Mouse (Mus musculus) lung, adult 18-20 months (tissue): ENCODE measurements around the gene Chrm3.

Experiments
- DNase-seq, 2 experiments: peaks; one replicate each; pipeline ENCODE4 v3.0.0; 2022; ENCODE audit warnings: mixed read lengths in 2 of 2

Chrm3 gene

DNA sequence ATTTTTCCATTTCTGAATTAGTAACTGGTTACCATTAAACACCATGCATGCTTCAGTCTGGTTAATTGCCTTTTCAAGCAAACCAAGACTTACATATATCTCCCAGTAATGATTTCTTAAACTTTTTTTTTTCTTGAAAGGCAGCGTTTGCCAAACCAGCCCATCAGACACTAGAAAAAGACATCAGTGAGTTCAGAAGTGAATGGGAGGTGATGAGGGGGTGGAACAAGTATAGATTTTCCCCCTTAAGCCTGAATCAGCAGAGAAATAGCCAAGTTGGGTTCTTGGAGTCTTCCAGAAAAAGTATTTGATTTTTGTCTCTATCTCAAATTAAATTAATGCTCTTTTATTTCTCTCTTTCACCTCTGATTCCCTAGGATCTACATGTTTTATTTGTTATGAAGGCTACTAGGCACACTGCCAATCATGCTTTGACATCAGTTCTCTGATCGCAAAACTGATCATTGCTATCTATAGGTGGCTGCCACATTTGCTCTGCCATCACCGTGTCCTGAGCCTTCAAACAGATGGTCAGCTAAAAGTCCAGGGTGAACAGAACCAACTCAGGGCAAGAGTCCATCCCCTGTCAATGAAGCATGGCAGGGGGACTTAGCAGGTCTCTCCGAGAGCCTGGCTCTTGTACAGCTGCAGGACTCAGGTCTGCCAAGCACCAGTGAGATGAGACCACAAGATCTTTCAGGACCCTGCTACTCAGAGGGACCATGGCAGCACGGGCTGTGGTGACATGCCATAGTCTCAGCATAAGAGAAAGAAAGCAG is 125.1 kb downstream of the Chrm3 start:
- no peak for DNase-seq

DNA sequence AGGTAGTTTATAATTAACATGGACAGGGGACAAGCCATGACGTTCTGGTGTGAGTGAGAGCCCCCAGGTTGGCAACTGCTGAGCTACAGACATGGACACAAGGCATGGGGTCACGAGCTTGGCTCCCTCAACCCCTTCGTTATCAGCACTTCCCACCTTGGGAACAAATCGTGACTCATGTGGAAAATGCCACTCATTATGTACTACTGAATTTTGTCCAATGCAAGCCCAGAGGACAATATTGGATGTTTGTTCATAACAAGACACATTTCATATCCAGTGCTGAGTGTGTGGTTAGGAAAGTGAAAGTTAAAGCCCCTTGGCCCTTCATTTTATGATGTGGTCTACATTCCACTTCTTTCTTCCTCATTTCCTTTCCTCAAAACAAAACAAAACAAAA is 140.2 kb downstream of the Chrm3 start:
- peak; percentile 4 to 13 for DNase-seq

DNA sequence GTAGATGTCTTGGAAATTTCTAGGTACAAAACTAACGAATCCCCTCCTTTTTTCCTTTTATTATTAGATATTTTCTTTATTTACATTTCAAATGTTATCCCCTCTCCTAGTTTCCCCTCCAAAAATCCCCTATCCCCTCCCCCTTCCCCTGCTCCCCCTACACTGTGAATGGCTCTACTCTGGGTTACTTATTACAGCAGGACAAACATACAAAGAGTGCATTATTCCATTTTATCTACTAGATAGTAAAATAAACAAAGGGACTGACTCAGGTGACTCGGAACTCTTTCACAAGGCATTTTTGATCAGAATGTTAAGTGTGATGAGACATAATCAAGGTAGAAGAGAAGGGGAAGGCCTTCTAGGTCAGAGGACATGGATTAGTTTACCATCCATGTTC is 148.5 kb downstream of the Chrm3 start:
- no peak for DNase-seq

DNA sequence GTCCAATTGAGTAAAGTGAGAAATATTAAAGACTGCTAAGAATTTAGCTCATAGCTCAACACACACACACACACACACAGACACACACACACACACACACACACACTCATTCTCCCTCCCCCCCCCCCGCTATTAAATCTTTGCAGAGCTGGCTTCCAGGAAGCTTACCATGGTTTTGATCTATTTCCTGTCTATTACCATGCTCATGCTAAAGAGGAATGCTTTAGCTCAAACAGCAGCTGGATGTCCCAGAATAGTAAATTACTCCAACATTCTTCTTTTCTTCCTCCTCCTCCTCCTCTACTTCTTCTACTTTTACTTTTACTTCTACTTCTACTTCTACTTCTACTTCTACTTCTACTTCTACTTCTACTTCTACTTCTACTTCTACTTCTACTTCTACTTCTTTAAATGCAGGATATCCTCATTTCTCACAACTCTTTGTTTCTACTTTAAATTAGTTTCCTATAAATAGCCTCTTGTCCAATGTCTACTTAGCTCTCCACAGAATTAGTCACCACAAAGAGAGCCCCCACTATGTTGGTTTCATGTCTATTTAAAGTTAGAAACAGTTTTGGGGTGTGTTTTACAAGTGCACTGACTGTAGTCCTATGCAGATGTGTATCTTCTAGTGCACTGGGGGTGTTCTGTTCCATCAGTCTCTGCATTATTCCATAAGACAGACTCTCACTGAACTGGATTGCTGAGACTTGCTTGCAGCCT is 150.0 kb downstream of the Chrm3 start:
- DNase-seq, result no peak

DNA sequence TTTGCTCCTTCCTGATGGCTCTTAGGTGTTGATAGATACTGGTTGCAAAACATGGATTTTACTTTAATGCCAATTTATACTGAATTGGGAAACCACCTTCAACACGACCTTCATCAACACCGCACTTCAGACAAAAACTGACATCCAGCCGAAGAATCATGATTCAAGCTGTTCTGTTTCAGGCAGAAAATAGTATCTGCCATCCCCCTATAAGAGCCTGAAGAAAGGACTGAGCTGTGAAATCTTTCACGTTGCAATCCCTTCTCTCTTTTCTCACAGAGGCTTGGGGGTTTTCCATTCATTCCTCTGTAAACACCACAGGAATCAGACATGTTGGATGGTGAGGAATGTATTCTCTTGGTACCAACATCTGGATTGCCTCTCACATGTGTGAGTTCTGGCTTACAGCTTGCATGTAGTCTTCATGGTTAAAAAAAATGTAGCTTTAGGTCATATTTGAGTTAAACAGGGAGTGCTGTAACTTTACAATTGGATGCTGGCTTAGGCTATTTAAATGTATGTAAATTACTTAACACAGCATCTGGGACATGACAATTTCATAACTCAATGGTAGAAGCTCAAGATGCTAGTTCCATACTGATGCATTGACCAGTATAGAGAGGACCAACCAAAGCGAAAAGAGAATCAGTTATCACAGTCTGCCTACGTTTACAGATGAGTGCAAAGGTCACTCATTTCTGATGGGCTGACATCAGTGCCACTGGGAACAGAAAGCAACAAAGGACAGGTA is 161.3 kb downstream of the Chrm3 start:
- no peak for DNase-seq

DNA sequence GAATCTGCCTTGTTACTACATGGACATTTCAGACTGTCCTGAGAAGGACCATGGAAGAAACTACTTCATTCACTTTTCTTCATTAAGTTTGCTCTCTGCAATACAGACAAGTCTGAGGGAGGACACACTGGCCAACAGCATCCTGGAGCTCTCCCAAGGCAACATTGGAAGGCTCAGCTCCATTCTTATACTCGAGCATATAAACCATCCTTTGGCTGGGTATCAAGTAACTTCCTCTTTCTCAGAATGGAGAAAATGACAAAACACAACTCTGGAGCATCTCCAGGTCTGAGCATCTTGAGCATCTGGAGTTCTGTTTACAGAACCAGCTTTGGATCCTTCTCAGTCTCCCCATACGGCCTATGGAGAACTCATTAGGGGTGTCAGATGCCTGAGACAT is 170.8 kb downstream of the Chrm3 start:
- no peak for DNase-seq

DNA sequence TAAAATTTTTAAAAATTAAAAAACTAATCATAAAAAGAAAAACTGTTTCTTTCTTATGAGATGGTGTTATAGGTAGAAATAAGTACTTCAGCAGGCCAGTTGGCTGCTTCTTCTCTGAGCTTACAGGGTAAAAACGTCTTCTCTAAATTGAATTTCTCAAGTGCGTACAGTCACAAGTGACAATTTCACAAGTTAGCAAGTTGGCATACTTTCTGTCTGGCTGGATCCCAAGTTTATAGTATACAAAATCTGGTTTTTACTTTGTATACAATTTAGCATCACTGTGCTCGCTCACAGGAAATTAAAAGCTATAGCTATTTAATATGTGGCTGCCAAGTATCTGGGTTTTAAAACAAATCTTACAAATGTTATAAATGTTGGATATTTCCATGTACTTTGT is 172.7 kb downstream of the Chrm3 start:
- no peak for DNase-seq

DNA sequence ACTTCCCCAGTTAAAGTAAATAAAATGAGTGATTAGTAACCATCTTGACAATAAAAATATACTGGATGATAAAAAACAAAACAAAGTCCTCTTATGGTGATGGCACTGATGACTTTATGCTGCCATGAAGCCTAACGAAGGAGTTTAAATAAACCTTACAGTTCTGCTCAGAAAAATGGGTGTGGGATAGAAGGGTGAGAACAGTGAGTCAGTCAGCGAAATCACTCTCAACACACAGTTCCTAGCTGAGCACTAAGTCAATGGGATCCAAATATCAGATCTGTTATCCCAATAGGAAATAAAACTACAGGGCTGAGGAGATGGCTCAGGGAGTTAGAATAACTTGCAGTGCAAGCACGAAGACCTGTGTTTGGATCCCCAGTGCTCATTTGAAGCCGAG is 176.8 kb downstream of the Chrm3 start:
- DNase-seq, result no peak

DNA sequence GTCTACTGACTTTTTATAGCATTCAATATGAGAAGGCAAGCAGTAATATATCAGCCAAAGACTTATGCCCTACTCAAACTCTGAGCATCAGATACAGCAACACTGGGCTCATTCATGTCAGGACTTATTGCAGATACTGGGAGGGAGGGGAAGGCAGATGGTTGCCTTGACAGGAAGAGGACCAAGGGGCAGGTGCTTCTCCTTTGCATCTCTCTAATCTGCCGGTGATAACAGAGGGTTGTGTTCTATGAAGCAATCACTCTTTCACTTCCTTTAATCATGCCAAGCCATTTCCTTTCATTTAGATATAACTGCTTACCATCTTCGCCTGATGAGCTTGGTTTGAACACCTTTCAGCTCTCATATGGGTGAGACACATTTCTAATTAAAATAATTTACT is 177.9 kb downstream of the Chrm3 start:
- no peak for DNase-seq

DNA sequence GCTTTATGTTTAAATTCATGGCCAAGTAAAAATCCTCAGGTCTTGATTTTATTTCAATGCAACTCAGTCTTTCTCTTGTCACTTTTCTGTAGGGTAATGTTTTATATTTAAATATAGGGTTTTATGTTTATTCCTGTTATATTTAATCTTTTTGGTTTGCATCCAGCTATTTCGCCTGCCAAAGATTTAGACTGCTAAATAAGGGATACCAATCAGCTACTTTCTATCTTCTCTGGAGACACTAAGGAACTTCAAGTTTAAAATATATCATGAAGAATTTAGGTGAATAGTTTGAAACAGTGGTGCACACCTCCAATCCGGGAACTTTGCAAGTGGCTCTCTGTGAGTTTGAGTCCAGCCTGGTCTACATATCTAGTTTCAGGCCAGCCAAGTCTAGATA is 190.1 kb downstream of the Chrm3 start:
- no peak for DNase-seq

DNA sequence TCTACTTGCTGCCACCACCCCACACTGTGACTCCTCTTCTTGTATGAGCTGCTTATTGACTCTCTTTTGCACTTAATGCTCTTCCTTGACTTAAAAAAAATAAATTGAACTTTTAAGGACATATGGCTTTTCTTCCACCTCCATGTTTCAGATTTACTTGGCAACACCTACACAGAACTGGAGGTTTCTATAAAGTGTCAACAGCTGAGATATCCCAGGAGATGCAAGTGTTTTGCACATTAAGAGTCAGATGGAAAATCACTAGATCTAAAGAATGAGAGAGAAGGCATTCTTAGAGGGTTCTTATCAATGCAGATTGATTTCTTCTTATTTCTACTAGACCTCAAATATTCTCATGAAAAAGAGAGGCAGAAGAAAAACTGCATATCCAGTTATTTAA is 197.3 kb downstream of the Chrm3 start:
- DNase-seq, result no peak

DNA sequence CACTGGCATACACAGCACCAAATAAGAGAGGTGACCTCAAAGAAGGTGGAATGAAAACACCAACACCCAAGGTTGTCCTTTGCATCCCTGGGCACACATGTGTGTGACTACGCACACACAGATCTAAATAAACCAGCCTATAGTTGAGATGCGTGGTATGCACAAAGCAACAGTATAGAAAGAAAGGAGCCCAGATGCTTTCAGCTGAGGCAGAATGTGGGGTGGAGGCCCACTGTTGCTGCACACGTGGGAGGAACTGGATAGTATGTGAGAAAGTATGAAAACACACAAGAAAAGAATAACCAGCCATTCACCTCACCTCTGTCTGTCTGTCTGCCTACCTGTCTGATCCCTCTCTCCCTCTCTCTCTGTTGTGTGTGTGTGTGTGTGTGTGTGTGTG is 203.2 kb downstream of the Chrm3 start:
- DNase-seq, result no peak

DNA sequence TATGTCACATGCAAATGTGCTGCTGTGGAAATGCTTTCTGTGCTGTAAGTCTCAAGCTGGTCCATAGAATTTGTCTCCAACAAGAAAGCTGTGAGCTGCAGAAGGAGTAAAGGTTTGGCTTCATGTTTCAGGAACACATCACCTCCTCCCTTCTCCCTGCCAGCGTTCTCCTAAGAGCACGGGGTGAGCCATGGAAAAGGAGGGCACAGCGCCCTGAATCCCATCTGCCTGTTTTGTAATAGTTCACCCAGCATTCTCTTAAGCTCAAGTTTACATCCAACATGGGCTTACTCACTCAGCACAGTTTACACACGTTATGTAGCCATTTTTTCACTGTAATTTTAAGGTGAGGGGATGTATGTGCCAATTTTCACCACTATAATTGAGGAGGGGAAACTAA is 220.1 kb downstream of the Chrm3 start:
- DNase-seq, result no peak

DNA sequence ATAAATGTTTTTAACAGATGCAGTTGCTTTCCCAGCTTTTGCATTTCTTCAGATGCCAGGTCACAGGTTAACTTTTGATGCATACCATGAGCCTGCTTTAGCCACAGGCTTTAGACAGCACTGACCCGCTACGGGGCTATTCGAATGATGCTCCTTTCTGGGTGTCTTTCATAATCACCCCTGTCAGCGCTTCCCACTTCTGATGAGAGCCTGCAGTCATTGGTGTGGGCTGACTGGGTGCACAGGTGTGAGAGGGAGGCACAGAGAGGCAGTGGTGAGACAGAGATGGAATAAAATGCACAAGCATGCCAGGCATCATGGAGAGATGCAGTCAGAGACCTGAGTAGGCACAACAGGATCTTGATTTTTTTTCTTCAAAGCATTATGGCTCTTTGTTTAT is 221.8 kb downstream of the Chrm3 start:
- DNase-seq, result no peak

DNA sequence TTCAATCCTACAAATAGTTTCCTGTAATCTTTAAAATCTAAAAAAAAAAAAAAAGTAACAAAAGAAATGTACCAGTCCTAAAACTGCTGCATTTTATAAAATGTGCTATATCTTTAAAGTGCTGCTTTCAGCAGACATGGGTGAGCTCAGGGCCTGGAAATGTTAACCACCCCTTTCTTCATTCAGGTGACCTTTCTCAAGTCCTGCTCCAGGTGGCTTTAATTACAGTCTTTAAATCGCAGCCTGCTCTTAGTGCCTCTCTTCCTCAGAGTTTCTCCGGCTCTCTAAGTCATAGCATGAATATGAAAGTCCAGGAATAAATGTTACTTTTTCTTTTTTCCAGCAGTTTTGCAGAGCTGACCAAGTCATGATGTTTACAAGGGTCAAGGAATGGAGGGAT is 229.6 kb downstream of the Chrm3 start:
- no peak for DNase-seq

DNA sequence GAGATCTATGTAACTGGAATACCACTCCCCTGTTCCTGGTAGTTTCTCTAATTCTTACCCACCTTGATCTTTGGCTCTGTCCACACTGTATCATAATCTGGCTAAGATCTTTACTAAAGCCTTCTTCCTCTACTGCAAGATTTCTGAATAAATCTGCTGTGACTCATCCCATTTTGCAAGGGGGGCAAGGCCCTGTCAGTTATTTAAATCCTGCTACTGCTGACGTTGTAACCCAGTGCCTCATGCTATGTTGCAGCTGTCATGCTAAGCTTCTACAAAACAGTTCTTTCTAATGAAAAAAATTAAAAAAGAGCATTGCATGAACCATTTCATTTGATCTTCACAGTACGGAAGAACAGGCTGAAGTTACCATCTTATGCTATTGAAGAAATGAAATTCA is 248.4 kb downstream of the Chrm3 start:
- peak in 1 of 2 experiments; percentile 19 for DNase-seq

DNA sequence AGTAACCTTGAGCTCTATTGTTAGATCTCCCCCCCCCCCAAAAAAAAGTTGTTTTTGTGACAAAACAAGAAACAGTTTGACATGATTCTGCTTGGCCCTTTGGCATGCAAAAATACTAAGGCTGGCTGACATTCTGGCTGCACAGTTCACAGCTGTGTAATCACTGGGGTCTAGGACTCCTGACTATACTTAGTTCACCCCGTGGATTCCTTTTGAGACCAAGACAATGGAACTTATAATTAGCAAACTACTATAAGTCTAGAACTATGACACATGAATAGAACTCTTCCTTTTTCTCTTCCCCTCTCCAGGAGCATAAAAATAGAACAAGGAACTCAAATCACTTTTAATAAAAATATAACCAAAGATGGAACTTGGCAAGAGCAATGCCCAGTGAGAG is 251.1 kb downstream of the Chrm3 start:
- no peak for DNase-seq

DNA sequence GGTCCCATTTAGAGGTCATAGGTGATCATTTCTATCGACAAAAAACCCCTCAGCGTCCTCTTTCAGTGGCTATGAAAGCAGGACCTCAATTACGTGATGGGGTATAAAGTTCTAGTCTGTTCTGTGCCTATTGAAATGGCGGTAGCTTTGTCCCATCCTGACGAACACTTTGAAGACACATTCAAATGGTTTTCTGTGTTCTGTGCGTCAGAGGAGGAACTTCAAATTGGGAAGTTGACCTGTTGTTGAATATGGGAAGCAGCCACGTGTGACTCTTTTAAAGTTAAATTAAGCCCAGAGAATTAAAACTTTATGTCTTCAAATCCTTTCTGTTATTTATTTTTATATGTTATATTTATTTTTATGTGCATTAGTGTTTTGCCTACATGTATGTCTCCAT is 253.3 kb downstream of the Chrm3 start:
- DNase-seq, result no peak

DNA sequence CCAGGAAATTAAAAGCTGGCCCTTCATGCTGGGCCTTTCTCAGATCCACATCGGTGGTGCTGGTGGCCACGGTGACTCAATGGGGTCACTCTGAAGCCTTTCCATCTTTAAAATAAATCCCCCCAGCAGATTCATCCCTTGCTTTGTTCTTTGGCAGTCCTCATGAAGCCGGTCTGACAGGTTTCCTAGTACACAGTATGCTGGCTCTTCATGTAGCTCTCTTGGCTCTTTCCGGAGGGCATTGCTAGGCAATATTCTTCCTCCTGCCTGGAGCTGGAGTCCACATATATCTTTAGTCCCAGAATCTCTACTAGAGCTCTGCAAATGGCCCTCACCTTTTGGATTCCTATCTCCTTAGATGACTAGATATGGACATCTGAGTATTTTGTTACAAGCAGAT is 269.9 kb downstream of the Chrm3 start:
- DNase-seq, result no peak

DNA sequence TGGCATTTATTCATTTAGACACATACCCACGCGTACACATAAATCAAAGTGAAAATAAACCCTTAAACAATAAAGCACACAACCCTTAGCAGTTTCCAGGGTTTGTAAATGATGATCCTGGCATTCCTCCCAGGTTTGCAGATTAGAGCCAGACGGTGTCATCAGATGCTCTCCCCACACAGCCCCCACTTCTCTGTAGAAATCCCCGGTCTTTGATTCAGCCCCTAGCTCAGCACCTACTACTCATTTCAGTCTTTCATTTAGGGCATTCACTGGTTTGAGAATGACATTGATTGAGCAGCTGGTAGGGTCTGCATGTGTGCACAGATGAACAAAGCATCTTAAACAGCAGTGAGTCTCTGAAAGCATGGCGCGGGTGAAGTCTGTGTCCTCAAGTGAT is 274.3 kb downstream of the Chrm3 start:
- no peak for DNase-seq

DNA sequence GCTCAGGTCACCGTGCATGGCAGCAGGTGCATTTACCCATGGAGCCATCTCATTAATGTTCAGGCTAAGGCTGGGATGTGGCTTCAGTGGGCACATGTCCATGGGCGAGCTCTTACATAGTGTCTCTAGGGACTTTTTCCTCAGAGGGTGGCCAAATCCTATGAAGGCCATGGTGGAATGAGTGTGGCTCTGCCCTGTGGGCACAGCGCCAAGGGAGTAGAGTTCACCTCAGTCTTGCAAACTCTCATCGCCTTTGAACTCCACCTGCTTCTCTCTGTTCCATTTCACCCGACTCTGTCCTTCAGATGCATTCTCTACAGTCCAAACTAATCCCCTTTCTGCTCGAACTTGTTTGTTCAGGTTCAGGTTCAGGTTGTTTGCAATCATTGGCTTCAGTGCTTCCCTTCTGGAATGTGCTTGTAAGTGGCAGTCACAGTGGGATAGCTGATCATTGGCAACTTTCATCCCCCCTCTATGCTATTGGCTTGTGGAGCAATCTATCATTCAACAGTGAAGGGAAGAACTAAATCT is 278.7 kb downstream of the Chrm3 start:
- no peak for DNase-seq

DNA sequence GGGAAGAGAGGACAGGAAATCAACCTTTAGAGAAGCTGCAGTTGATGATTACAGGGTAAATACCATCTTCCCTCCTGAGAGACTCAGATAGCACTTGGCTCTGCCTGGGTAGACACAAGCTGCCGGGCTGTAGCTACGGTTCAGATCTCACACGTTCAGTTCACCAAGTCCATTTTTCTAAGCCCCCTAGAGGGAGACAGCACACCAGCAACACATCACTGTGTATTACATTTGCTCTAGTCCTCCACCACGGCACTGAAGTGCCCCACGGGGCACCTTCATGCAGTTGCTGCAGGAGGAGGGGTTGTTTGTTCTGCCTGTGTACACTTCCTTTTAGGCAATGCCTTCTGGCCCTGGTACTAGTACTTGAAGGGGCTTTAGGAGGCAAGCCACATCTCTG is 289.5 kb downstream of the Chrm3 start:
- peak; percentile 68 to 77 for DNase-seq

DNA sequence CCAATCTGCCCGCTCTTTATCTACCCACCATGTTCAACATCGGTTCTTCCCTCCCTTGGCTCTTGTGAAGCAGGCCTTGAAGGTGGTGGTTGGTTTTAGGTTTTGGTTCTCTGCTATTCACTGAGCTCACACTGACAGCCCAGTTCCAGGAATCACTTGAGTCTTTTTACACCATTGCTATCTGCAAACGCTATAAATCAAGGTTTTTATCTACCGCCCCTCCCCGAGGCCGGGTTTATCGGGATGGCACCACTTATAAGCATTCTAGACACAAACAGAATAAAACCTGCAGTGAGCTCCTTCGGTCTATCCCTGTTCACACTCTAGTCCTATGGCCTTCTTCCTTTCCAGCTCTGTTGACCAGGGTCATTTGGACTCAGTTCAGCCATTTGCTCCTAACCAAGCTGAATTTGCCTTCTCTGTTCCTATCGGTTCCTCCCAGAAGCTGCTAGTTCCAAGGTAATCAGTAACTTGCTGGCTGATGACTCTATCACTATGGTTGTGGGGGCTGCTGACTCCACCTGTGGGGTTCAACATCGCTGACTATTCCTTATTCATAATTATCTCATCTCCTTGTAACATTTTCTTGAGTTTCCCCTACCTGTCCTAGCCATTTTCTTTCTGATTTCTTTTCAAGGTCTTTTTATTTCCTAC is 291.6 kb downstream of the Chrm3 start:
- no peak for DNase-seq
